Mouse (Mus musculus) monocyte, adult 2 months (primary cell): ENCODE results near the gene Vta1.

ENCODE experiments used
- DNase-seq, 2 experiments: peaks; one replicate each; pipeline ENCODE4 v3.0.0; 2022; ENCODE audit warnings: low spot score in 2 of 2, low read depth in 1 of 2

Gene Vta1

GRCm38 (mm10) chr10:14705072-14706066 lies at the start of gene Vta1, which contains the start of gene Nmbr:
Gene Vta1, minus strand, starts transcription at chr10:14705560.
Gene Nmbr, plus strand, starts transcription at chr10:14705591.
- DNase-seq: peak; percentile 91

GRCm38 (mm10) chr10:14734285-14734684 lies 28.9 kb upstream of the Vta1 start:
- DNase-seq: no peak

GRCm38 (mm10) chr10:14725671-14726070 lies 20.3 kb upstream of the Vta1 start:
- no peak for DNase-seq

GRCm38 (mm10) chr10:14718114-14718513 lies 12.8 kb upstream of the Vta1 start, which contains the start of gene Gje1:
Gene Gje1, minus strand, starts transcription at chr10:14718214.
- no peak for DNase-seq

GRCm38 (mm10) chr10:14703830-14704420 lies 1.4 kb downstream of the Vta1 start:
- no peak for DNase-seq

- no peak for DNase-seq
These were observed 2.1 kb downstream of the Vta1 start for GRCm38 (mm10) chr10:14703239-14703638.

GRCm38 (mm10) chr10:14690349-14690748 lies 15.0 kb downstream of the Vta1 start:
- no peak for DNase-seq

GRCm38 (mm10) chr10:14688785-14689442 lies 16.4 kb downstream of the Vta1 start:
- no peak for DNase-seq

GRCm38 (mm10) chr10:14685663-14686062 lies 19.7 kb downstream of the Vta1 start:
- DNase-seq: no peak

- no peak for DNase-seq
These were observed 39.2 kb downstream of the Vta1 start for GRCm38 (mm10) chr10:14666147-14666546.

GRCm38 (mm10) chr10:14660875-14661274 lies 44.5 kb downstream of the Vta1 start:
- DNase-seq: no peak

GRCm38 (mm10) chr10:14639635-14640034 lies 65.7 kb downstream of the Vta1 start:
- DNase-seq: no peak

GRCm38 (mm10) chr10:14639043-14639442 lies 66.3 kb downstream of the Vta1 start:
- no peak for DNase-seq

- no peak for DNase-seq
These were observed 79.7 kb downstream of the Vta1 start for GRCm38 (mm10) chr10:14625706-14626105.

- DNase-seq: no peak
These were observed 86.2 kb downstream of the Vta1 start for GRCm38 (mm10) chr10:14619156-14619555.

GRCm38 (mm10) chr10:14618301-14618700 lies 87.1 kb downstream of the Vta1 start:
- no peak for DNase-seq

GRCm38 (mm10) chr10:14615441-14615840 lies 89.9 kb downstream of the Vta1 start:
- no peak for DNase-seq

GRCm38 (mm10) chr10:14607597-14607996 lies 97.8 kb downstream of the Vta1 start:
- DNase-seq: no peak
